Mouse (Mus musculus) C3H10T1/2 (cell line): ENCODE data around the gene Lin37. TPM values are rescaled to one million over a fixed set of nuclear protein-coding genes. Genes with fewer than 3 reads are reported as not detected.

Source experiments
- polyA plus RNA-seq, 2 experiments: library from polyadenylated mRNA; unstranded; fragments of >200 nt; fragmentation: generic; extraction: Trizol; gene quantifications; one replicate each; pipeline ENCODE4 v1.2.1; 2012; ENCODE audit warnings: missing spikeins in 2 of 2

Gene Lin37
- polyA plus RNA-seq = 10 to 100 TPM; 55.0 to 57.3 TPM

GRCm38 (mm10) chr7:30559443-30559954 is at the start of gene Lin37:
Lin37 (minus strand) TSS chr7:30559838.

GRCm38 (mm10) chr7:30598786-30599185 is 39.1 kb upstream of the Lin37 start, which contains the start of gene Zbtb32:
Zbtb32 (minus strand) TSS chr7:30598909.

GRCm38 (mm10) chr7:30588676-30589434 is 29.2 kb upstream of the Lin37 start, which contains the start of gene Kmt2b:
Kmt2b (minus strand) TSS chr7:30588726.

GRCm38 (mm10) chr7:30564970-30565571 is 5.4 kb upstream of the Lin37 start, which contains the start of gene Igflr1:
Igflr1 (plus strand) TSS chr7:30565427.

GRCm38 (mm10) chr7:30563117-30563905 is 3.7 kb upstream of the Lin37 start, which contains the start of the genes U2af1l4, Gm49396 and Psenen:
U2af1l4 (plus strand) TSS chr7:30563301.
Gm49396 (plus strand) TSS chr7:30563344.
Psenen (minus strand) TSS chr7:30563627.

GRCm38 (mm10) chr7:30552102-30553020 is 7.3 kb downstream of the Lin37 start, which contains the start of the genes Hspb6 and Proser3:
Hspb6 (plus strand) TSS chr7:30552178.
Proser3 (minus strand) TSS chr7:30552299.

GRCm38 (mm10) chr7:30534633-30535577 is 24.7 kb downstream of the Lin37 start, which contains the start of gene Arhgap33:
Arhgap33 (minus strand) TSS chr7:30535060.

Other genes with a start within 250 kb of the Lin37 start
- gene Syne4, start 245.0 kb downstream of the Lin37 start, polyA plus RNA-seq = 1 to 10 TPM in 1 of 2 experiments, under 1 TPM in 1; 0.21 to 1.4 TPM
- gene E130208F15Rik, start 238.1 kb downstream of the Lin37 start, polyA plus RNA-seq = not detected
- 10 to 100 TPM; 13.5 to 16.3 TPM for gene Sdhaf1, start 235.9 kb downstream of the Lin37 start, polyA plus RNA-seq
- gene Lrfn3, start 197.1 kb downstream of the Lin37 start, polyA plus RNA-seq = 1 to 10 TPM; 2.1 to 5.0 TPM
- gene Tyrobp, start 146.1 kb downstream of the Lin37 start, polyA plus RNA-seq = not detected
- not detected for gene Hcst, start 140.0 kb downstream of the Lin37 start, polyA plus RNA-seq
- not detected for gene Nfkbid, start 138.1 kb downstream of the Lin37 start, polyA plus RNA-seq
- gene Aplp1, start 114.3 kb downstream of the Lin37 start, polyA plus RNA-seq = under 1 TPM; 0.02 to 0.13 TPM
- gene Kirrel2, start 102.1 kb downstream of the Lin37 start, polyA plus RNA-seq = not detected
- under 1 TPM; 0.28 TPM for gene Nphs1, start 101.5 kb downstream of the Lin37 start, polyA plus RNA-seq
- gene Prodh2, start 66.2 kb downstream of the Lin37 start, polyA plus RNA-seq = not detected
- 10 to 100 TPM in 1 of 2 experiments, under 1 TPM in 1; 0.55 to 10.4 TPM for gene Arhgap33, start 24.8 kb downstream of the Lin37 start, polyA plus RNA-seq
- 100 to 1,000 TPM; 101 to 108 TPM for gene Hspb6, start 7.7 kb downstream of the Lin37 start, polyA plus RNA-seq
- 10 to 100 TPM in 1 of 2 experiments, 1 to 10 TPM in 1; 2.9 to 18.1 TPM for gene Proser3, start 7.5 kb downstream of the Lin37 start, polyA plus RNA-seq
- gene U2af1l4, start 3.5 kb upstream of the Lin37 start, polyA plus RNA-seq = 10 to 100 TPM; 59.0 to 76.2 TPM
- gene Gm49396, start 3.5 kb upstream of the Lin37 start, polyA plus RNA-seq = 1 to 10 TPM in 1 of 2 experiments, under 1 TPM in 1; 0.21 to 1.4 TPM
- gene Psenen, start 3.8 kb upstream of the Lin37 start, polyA plus RNA-seq = 100 to 1,000 TPM; 203 to 206 TPM
- 1 to 10 TPM in 1 of 2 experiments, under 1 TPM in 1; 0.18 to 1.6 TPM for gene Igflr1, start 5.6 kb upstream of the Lin37 start, polyA plus RNA-seq
- 10 to 100 TPM in 1 of 2 experiments, 1 to 10 TPM in 1; 3.7 to 16.5 TPM for gene Kmt2b, start 28.9 kb upstream of the Lin37 start, polyA plus RNA-seq
- under 1 TPM; 0.05 to 0.28 TPM for gene Zbtb32, start 39.1 kb upstream of the Lin37 start, polyA plus RNA-seq
- gene Upk1a, start 53.0 kb upstream of the Lin37 start, polyA plus RNA-seq = 1 to 10 TPM in 1 of 2 experiments, under 1 TPM in 1; 0.34 to 1.1 TPM
- 100 to 1,000 TPM; 929 to 961 TPM for gene Cox6b1, start 66.3 kb upstream of the Lin37 start, polyA plus RNA-seq
- gene Etv2, start 76.0 kb upstream of the Lin37 start, polyA plus RNA-seq = under 1 TPM in 1 of 2 experiments, not detected in 1; 0.05 TPM
- 100 to 1,000 TPM; 133 to 147 TPM for gene Rbm42, start 90.5 kb upstream of the Lin37 start, polyA plus RNA-seq
- gene Haus5, start 105.2 kb upstream of the Lin37 start, polyA plus RNA-seq = 10 to 100 TPM; 15.2 to 16.6 TPM
- gene Pmis2, start 111.8 kb upstream of the Lin37 start, polyA plus RNA-seq = not detected
- gene 2200002J24Rik, start 139.1 kb upstream of the Lin37 start, polyA plus RNA-seq = not detected
- gene Atp4a, start 152.4 kb upstream of the Lin37 start, polyA plus RNA-seq = not detected
- gene Tmem147, start 169.7 kb upstream of the Lin37 start, polyA plus RNA-seq = 100 to 1,000 TPM; 160 to 238 TPM
- gene Gapdhs, start 183.8 kb upstream of the Lin37 start, polyA plus RNA-seq = not detected
- gene Sbsn, start 191.6 kb upstream of the Lin37 start, polyA plus RNA-seq = 1 to 10 TPM; 1.0 to 2.6 TPM
- not detected for gene Dmkn, start 203.9 kb upstream of the Lin37 start, polyA plus RNA-seq
- gene Krtdap, start 228.1 kb upstream of the Lin37 start, polyA plus RNA-seq = not detected